Mouse (Mus musculus): Measurements from ENCODE around the gene Ctsm.
"Not testable (repeated sequence)": the region's sequence is repeated elsewhere in the genome, so short reads cannot be mapped to it uniquely, and the experiment has no call there.

Ctsm gene

DNA sequence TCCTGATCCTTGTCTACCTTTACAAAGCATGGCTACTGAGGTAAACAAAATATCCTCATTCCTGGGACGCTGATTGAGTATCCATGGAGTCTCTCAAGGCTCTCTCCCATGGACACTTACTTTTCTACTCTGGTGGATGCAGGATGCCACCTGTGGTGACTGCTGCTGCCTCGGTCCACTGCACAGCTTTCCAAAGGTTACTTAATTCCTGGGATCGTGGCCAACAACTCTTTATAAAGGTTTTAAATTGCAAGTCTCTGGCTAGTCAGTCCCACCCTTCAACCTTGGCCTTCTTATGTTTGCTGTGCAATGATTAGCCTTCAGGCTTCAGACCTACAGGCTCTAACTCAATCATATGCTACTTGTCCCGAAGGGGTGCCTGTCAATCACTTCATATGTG is at the start of gene Ctsm:
TSS of gene Ctsm (minus strand) at position 209 of the 400 bp plus-strand sequence.
- DNase-seq (ENCODE audit: low spot score) = no peak

DNA sequence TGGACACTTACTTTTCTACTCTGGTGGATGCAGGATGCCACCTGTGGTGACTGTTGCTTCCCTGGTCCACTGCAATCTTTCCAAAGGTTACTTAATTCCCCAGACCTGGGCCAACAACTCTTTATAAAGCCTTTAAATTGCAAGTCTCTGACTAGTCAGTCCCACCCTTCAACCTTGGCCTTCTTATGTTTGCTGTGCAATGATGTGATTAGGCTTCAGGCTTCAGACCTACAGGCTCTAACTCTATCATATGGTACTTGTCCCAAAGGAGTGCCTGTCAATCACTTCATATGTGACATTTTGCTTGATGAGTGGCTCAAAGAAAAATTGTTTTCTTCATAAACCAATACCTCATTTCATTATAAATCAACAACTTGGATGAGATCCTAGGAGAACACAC is 28.4 kb upstream of the Ctsm start, which contains the start of gene Cts3:
TSS of gene Cts3 (minus strand) at position 101 of the 400 bp plus-strand sequence.
- no peak for DNase-seq (ENCODE audit: low spot score)

DNA sequence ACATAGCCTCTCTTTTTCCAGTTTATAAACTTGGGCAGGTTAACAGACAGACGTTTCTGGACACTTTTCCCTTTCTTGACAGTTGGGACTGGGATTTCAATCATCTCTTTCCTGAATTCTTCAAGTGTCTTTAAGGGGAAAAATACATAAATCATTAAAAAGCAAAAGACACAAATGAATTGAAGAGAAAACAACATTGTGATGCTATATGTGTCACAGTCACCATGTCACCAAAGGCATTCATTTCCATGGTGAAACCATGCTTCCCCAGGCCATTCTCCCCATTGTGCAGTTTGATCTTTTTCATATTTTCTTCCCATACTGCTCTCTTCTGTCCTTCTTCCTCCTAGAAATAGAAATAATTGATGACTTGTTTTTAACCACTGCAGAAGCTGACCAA is 26.4 kb upstream of the Ctsm start, which contains the start of gene Gm49352:
TSS of gene Gm49352 (minus strand) at position 101 of the 400 bp plus-strand sequence.
- not testable (repeated sequence) for DNase-seq (ENCODE audit: low spot score)

All from MN1 (cell line).